Mouse (Mus musculus) lung, postnatal 0 days (tissue): ENCODE measurements around the gene Slc44a5. TPM values are rescaled to one million over a fixed set of nuclear protein-coding genes. Genes with fewer than 3 reads are reported as not detected.

Source experiments
- ATAC-seq: fragments of 200-750 bp; cut with Nextera tagmentation; 2 replicates; pipeline ENCODE4 v1.8.0; 2017; ENCODE audit warnings: moderate library complexity
- DNase-seq: peaks from one replicate; pipeline ENCODE4 v3.0.0-alpha.2; 2016; ENCODE audit warnings: low spot score
- H3K27ac ChIP-seq: fragments of 300-500 bp; sonication (generic); 2 replicates; pipeline ENCODE4 v1.5.1; 2014; ENCODE audit warnings: antibody characterized with exemption, mild to moderate bottlenecking, low read length, mixed read lengths
- H3K27me3 ChIP-seq: fragments of 300-500 bp; sonication (generic); replicated peaks from 2 replicates; pipeline ENCODE4 v1.6.1; 2014; ENCODE audit warnings: low read length, mixed read lengths; ENCODE audit not compliant: insufficient read depth
- H3K36me3 ChIP-seq: fragments of 300-500 bp; sonication (generic); 2 replicates; pipeline ENCODE4 v1.6.1; 2014; ENCODE audit warnings: low read length, mixed read lengths; ENCODE audit not compliant: insufficient read depth
- H3K4me1 ChIP-seq: fragments of 300-500 bp; sonication (generic); 2 replicates; pipeline ENCODE4 v1.6.1; 2014; ENCODE audit warnings: antibody characterized with exemption, low read depth, low read length, mixed read lengths; ENCODE audit not compliant: insufficient read depth
- H3K4me2 ChIP-seq: fragments of 300-500 bp; sonication (generic); replicated peaks from 2 replicates; pipeline ENCODE4 v1.6.1; 2014; ENCODE audit warnings: low read depth, mild to moderate bottlenecking, low read length, moderate library complexity, mixed read lengths
- H3K4me3 ChIP-seq: fragments of 300-500 bp; sonication (generic); 2 replicates; pipeline ENCODE4 v1.5.1; 2014; ENCODE audit warnings: low read depth, low read length
- H3K9ac ChIP-seq: fragments of 300-500 bp; sonication (generic); replicated peaks from 2 replicates; pipeline ENCODE4 v1.6.1; 2014; ENCODE audit warnings: low read depth, mild to moderate bottlenecking
- H3K9me3 ChIP-seq: fragments of 300-500 bp; sonication (generic); 2 replicates; pipeline ENCODE4 v1.6.1; 2016; ENCODE audit warnings: low read length, mixed read lengths
- CTCF ChIP-seq: IDR thresholded peaks from 2 replicates; pipeline ENCODE4 v1.5.1; 2016; ENCODE audit warnings: antibody characterized with exemption, mild to moderate bottlenecking
- EP300 ChIP-seq: IDR thresholded peaks from 2 replicates; pipeline ENCODE4 v1.6.1; 2016; ENCODE audit warnings: antibody characterized with exemption, mild to moderate bottlenecking, control low read depth
- WGBS: fragments of 180-500 bp; shearing (Covaris S2); extraction: QIAGEN DNeasy Blood & Tissue Kit; methylation state at CpG from one replicate; pipeline ENCODE4 v1.1.7; 2014; 5-methylcytosine and 5-hydroxymethylcytosine counted together
- polyA plus RNA-seq: library from polyadenylated mRNA; unstranded; fragments of >200 nt; fragmentation: Nextera tagmentation; extraction: Ambion mirVana; gene quantifications from 2 replicates; pipeline ENCODE4 v1.2.1, GENCODE M21; 2015

Gene Slc44a5
- polyA plus RNA-seq, 1 experiment from 2014 or later: 0.20 TPM

- H3K4me2 ChIP-seq: no peak overlapping the region
- no peak for DNase-seq
- H3K9ac ChIP-seq: no peak overlapping the region
- H3K4me1 ChIP-seq: peaks cover 3% of the 10 kb centered on the region; the same call in 1 of the 2 replicates
- WGBS: 65% methylated on average over 7 of the region's 7 CpGs
- H3K36me3 ChIP-seq: no peaks in the 10 kb centered on the region
- H3K27ac ChIP-seq: no peak overlapping the region
- H3K4me3 ChIP-seq: no peak overlapping the region
- H3K9me3 ChIP-seq: no peaks in the 10 kb centered on the region
- no peak for ATAC-seq
- H3K27me3 ChIP-seq: peaks cover 20% of the 10 kb centered on the region
- no peak for TF ChIP-seq CTCF
Observed at GRCm38 (mm10) chr3:153975791-153976190, 2.6 kb downstream of the Slc44a5 start.

GRCm38 (mm10) chr3:153980611-153981010 is 7.4 kb downstream of the Slc44a5 start:
- ATAC-seq: no peak
- WGBS: 61% methylated on average over 2 of the region's 2 CpGs
- Histone ChIP-seq H3K9ac (no peak overlapping the region), H3K4me2 (no peak overlapping the region), H3K4me3 (no peak overlapping the region), H3K36me3 (no peaks in the 10 kb centered on the region), H3K9me3 (no peaks in the 10 kb centered on the region), H3K27ac (no peak overlapping the region), H3K4me1 (no peaks in the 10 kb centered on the region), H3K27me3 (no peaks in the 10 kb centered on the region)
- TF ChIP-seq CTCF (no peak), EP300 (no peak)
- no peak for DNase-seq

- no peaks in the 10 kb centered on the region for H3K27me3 ChIP-seq
- no peak overlapping the region for H3K27ac ChIP-seq
- H3K9me3 ChIP-seq: no peaks in the 10 kb centered on the region
- DNase-seq: peak; percentile 17
- 45% methylated on average over 10 of the region's 10 CpGs for WGBS
- no peaks in the 10 kb centered on the region for H3K4me1 ChIP-seq
- no peak for ATAC-seq
- H3K36me3 ChIP-seq: no peaks in the 10 kb centered on the region
- H3K4me2 ChIP-seq: no peak overlapping the region
- no peak overlapping the region for H3K9ac ChIP-seq
- no peak overlapping the region for H3K4me3 ChIP-seq
- TF ChIP-seq EP300 (no peak), CTCF (peak; percentile 66)
Observed at GRCm38 (mm10) chr3:153984428-153985340, 11.4 kb downstream of the Slc44a5 start.

- Histone ChIP-seq H3K9ac (no peak overlapping the region), H3K9me3 (no peaks in the 10 kb centered on the region), H3K27me3 (no peaks in the 10 kb centered on the region), H3K27ac (no peak overlapping the region), H3K4me2 (no peak overlapping the region), H3K36me3 (no peaks in the 10 kb centered on the region), H3K4me1 (no peaks in the 10 kb centered on the region), H3K4me3 (no peak overlapping the region)
- WGBS: 93% methylated on average over 5 of the region's 5 CpGs
- ATAC-seq (no peak), DNase-seq (no peak)
- TF ChIP-seq CTCF (no peak), EP300 (no peak)
Observed at GRCm38 (mm10) chr3:153999797-154000528, 26.7 kb downstream of the Slc44a5 start.

- ATAC-seq (no peak), DNase-seq (no peak)
- no peak overlapping the region for H3K4me3 ChIP-seq
- TF ChIP-seq CTCF (no peak), EP300 (no peak)
- no peak overlapping the region for H3K4me2 ChIP-seq
- no peaks in the 10 kb centered on the region for H3K36me3 ChIP-seq
- H3K9ac ChIP-seq: no peak overlapping the region
- no peaks in the 10 kb centered on the region for H3K9me3 ChIP-seq
- 74% methylated on average over 5 of the region's 5 CpGs for WGBS
- no peak overlapping the region for H3K27ac ChIP-seq
- no peaks in the 10 kb centered on the region for H3K4me1 ChIP-seq
- no peaks in the 10 kb centered on the region for H3K27me3 ChIP-seq
Observed at GRCm38 (mm10) chr3:154001348-154001747, 28.1 kb downstream of the Slc44a5 start.

- Histone ChIP-seq H3K27me3 (no peaks in the 10 kb centered on the region), H3K9ac (no peak overlapping the region), H3K27ac (no peak overlapping the region), H3K4me1 (no peaks in the 10 kb centered on the region), H3K4me2 (no peak overlapping the region), H3K9me3 (no peaks in the 10 kb centered on the region), H3K4me3 (no peak overlapping the region), H3K36me3 (no peaks in the 10 kb centered on the region)
- DNase-seq: no peak
- TF ChIP-seq EP300 (no peak), CTCF (no peak)
- no peak for ATAC-seq
- 78% methylated on average over 4 of the region's 4 CpGs for WGBS
Observed at GRCm38 (mm10) chr3:154046876-154047275, 73.6 kb downstream of the Slc44a5 start.
